Mouse (Mus musculus): ENCODE data around the gene Kif26a.

The Kif26a gene

DNA sequence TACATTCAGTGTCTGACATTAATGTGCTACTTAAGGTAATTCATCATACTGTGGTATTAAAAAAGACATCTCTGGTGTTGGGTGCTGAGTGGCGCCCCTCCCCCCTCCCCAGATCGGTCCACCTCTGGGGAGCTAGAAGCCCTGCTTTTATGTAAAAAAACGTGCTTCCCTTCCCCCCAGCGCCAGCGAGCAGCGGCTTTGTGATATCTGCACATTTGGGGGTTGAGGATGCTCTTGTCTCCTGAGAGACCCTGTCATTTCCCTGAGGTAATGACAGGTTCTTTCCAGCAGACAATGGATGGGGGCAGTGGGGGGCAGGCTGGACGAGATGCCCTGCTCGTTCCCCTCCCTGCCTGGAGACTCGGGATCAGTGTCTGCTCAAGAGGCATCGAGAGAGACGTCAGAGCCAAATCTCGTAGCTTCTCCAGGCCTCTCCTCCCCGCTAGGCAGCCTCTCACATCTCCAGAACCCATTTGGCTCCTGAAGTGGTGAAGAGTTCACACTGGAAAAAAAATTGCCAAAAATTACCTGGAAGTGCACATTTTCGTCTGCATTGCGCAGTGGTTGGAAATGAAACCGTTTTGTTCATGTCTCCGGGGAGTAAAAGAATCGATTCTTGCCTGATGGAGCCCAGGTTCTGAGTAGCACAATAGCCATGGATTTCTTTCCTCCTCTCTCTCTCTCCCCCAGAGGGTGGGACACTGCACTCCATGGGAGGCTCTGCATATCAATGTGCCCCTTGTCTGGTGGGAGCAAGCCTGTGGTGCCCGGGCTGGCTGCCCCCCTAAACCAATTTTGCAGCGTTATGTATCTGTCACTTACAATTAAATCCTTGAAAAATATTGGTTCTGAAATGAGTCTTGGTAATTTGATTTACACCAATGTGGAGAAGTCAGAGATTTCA lies 24.9 kb downstream of the Kif26a start:
- no peak for DNase-seq

DNA sequence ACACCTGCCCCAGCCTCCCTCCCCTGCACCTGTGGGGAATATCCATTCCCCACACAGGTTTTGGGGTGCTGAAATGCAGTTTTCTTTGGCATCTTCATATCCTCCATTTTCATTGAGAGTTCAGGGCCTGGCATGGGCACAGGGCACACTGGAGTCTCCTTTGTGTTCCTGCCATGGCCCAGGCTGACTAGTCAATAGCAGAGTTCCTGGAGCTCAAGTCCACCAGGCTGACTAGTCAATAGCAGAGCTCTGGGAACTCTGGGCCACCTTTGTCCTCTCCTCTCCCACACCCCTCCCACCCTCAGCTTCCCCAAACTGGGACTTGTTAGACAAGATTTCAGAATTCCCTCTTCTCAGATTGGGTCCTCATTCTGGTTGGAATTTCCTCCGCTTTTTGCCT lies 25.6 kb downstream of the Kif26a start:
- no peak for DNase-seq

DNA sequence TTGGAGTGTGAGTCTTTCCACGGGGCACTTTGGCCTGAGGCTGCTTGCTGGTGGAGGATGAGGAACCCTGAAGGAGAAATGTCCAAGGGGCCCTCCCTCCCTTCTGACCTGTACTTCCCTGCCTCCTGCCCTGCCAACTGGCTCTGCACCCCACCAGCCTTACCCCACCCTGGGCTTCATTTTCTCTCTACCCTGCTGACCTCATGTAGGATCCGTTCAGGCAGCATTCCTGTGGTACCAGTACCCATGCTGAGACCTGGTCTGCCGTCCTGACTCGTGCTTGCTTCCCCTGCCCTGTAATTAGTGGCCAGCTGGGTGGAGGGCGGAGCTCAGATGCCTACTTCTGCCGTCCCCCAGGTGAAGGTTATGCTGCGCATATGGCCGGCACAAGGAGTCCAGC lies 26.2 kb downstream of the Kif26a start:
- DNase-seq: no peak

DNA sequence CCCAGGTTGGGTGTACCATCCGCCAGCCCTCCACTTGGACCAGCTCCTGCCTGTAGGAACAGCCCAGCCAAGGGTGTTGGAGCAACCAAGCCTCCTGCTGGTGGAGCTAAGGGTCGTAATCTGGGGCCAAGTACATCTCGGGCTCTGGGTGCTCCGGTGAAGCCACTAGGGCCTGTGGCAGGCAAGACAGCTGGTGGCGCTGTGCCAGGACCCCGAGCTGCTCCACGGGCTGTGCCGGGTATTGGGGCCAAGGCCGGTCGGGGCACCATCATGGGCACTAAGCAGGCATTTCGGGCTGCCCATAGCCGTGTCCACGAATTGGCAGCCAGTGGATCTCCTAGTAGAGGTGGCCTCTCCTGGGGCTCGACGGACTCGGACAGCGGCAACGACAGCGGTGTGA lies 31.7 kb downstream of the Kif26a start:
- no peak for DNase-seq

DNA sequence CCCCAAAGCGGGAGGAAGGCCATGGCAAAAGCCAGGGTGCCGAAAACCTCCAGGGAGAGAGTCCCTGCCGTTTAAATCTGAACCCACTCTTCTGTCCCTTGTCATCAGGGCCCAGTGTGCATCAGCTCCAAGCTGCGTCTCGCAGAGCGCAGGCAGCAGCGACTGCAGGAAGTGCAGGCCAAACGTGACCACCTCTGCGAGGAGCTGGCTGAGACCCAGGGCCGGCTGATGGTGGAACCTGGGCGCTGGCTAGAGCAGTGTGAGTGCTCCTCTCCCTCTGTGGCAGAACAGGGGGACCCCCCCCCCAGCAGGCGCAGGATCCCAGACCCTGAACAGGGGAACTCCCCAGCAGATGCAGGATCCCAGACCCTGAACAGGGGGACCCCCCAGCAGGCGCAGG lies 33.7 kb downstream of the Kif26a start:
- no peak for DNase-seq

DNA sequence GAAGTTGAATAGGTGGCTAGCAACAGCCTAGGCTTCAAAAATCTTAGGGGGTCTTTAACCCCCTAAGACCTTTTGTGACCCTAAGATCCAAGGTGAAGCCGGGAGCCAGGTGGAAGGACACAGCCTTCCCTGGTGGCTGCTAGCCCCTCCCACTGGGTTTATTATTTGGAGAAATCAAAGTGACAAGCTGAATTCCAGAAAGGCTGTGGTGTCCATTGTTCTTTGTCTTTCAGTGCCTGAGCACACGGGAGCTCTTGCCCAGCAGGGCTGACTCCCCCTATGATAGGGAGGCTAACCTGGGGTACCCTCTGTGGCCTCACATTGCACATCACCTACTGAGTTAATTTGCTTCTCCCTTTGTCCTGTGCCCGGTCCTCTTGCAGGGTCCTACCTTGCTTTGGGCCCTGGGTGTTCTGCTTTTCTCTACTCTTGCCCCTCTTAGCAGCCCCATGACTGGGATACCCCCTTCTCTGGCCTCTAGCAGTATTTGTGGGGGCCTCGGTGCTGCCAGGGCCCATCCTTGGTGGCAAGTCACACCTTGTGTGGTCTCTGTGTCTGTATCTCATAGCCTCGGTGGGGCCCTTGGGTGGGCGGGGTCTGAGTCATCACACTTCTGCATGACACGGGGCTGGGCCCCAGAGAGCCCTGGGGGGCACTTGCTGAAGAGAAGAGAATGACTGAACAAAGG lies 36.1 kb downstream of the Kif26a start:
- DNase-seq: no peak

DNA sequence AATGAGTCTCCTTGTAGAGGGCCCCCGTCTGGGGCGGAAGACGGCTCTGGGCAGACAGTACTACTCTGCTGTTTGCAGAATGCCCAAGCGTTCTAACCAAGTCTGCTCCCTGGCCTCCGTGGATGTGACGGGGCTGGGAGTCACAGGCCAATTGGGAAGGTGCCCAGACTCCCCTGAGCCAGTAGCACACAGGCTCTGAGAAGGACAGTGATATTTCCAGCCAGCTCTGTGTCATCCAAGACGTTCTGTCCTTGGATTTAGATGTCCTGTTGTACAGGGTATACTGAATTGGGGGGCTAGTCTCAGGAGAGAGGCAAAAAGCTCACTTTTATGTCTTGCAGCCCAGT lies 36.6 kb downstream of the Kif26a start:
- no peak for DNase-seq

DNA sequence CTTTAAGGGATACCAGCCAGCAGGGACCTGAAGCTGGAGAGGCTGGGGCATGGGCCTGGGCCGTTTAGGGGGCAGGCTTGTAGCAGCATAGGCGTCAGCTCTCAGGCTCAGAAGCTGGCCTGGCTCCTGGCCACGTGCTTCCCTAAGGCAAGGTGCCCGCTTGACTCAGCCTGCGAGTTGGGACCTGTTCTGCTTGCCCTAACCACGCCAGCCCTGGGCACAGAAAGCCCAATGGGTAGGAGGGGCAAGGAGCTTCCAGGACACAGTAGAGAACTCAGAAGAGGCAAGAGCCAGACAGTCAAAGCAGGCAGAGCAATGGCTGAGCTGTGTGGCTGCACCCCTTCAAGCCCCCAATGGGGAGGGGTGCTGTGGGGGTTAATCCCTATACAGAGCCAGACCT lies 37.7 kb downstream of the Kif26a start:
- DNase-seq: no peak

DNA sequence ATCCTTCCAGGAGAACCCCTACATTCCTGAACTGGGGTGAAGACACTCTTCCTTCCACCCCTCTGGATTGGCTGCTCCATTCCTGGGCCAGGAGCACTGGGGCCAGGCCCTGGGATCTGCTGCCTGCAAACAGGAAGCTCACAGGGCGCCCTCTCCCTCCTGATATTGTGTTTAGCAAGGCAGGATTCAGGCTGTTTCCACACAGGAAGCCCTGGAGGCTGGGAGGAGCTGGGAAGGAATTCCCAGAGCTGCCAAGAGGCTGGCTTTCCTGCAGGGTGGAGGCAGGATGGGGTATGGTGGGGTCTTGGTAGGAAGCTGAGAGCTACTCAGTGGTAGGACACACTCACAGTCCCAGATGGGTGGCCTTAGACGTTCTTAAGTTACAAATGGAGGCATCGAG lies 38.4 kb downstream of the Kif26a start:
- DNase-seq: no peak

DNA sequence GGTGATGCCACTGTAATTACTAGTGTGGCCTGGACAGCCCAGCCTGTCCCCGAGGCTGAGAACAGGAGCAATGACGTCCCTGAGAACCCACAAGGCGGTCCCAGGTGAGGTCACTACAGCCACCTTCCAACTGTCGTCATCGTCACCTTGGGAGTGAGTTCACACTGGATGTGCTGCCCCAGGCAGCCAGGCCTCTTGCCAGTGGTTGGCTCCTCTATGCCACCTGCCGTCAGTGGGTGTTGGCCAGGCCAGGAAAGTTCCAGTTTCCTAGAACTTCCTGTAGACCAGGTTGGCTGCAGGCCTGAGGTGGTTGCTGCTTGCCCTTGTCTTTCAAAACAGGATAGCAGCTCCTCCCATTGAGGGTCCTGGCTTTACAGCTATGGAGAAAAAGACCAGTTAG lies 40.9 kb downstream of the Kif26a start:
- no peak for DNase-seq

DNA sequence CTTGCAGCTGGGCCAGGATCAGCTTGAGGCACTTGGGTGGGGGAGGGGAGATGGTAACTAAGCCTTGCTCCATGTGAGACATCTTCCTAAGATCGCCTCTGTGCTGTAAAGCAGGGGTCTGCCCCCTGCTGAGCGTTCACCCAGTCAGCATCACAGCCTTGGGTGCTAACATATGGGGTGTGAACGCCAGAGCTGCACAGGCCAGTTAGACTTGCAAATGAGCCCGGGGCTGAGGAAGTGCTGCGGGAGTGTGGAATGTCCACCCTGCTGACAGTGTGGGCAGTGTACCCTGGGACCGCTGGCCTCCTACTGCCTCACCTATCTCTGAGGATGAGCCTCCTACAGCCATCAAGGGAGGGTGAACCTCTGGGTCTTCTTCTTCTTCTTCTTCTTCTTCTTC lies 45.7 kb downstream of the Kif26a start:
- no peak for DNase-seq

DNA sequence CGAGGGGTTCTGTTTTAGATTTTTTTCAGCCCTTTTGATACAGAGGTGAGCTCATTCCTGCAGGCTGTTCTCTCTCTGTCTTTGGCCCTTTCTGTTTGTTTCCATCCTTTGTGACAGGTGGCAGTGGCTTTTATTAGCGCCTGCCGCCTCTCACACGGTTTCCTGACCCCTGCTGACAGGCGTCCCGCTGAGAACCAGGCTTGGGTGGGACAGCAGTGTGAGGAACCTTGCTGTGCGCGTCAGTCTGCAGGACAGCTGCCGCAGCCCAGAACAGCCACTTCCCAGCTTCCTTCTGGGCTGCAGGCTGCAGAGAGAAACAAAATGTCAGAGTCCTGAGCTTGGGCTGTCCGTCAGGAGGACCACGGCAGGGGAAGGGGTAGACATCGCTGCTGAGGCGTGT lies 49.0 kb downstream of the Kif26a start:
- no peak for DNase-seq

DNA sequence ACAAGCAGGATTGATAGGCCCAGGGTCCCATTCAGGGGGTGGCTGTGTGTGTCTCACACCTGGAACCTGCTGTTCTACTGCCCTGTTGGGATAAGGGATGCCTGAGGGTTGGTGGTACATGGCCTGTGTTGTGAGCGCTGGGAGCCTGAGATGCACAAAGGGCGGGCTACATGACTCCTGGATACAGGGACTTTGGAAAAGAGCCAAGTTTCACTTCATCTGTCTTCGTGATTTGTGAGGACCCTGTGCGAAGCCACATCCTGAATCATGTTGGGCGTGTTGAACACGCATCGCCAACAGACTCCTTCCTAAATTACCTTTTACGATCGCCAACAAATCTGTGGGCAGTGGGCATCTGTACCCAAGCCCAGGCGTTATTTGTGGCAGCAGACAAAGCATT lies 50.6 kb downstream of the Kif26a start:
- DNase-seq: no peak

DNA sequence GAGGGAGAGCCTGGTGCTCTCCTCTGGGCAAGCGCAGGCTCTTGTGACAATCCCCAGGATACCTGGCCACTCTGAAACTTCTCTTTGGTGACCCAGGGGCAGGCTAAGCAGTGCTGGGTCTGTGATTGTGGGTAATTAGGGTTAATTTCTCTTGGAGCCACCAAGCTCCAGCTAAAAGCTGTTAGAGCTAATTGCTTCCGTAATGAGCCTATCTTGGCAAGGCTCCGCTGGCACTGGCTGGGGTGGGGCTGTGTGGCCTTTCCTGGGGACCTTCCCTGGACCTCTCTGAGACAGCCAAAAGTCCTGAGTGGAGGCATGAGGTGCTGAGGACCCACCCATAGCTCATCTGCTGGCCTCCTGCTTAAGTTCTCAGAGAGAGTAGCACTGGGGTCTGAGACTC lies 53.4 kb downstream of the Kif26a start:
- DNase-seq: no peak

DNA sequence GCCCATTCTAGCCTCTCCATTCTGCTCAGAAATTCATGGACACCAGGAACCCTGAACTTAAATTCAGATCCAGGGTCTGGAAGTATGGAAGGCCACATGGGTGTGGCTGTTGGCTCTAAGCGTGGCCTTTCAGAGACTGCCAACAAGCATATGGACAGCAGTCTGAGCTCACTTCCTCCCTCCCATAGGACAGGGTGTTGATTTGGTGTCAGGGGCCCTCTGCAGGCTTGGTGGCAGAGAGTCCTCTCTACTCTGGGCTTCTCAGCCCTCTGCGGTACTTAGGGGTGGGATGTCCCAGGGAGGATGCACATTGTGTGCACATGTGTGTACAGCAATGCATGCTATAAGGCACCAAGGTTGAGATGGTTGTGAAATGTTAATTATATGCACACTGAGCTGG lies 54.0 kb downstream of the Kif26a start:
- DNase-seq: no peak

DNA sequence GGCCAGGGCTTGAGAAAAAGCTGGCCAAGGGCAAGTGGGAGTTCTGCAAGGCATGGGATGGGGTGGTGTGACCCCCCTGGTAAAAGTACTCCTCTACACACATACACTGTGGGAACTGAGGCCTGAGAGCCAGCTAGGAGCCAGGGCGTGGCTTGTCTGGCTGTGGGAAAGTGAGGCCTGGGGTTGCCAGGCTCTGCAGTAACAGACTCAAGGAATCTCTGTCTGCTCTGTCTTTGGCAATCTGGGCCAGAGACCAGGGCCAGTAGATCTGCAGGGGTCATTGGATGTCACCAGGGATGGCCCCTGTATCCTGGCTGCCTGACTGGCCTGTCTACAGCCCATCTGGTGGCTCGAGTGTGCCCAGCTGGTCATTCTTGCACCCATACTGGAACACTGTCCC lies 61.2 kb downstream of the Kif26a start:
- DNase-seq: peak; percentile 7

DNA sequence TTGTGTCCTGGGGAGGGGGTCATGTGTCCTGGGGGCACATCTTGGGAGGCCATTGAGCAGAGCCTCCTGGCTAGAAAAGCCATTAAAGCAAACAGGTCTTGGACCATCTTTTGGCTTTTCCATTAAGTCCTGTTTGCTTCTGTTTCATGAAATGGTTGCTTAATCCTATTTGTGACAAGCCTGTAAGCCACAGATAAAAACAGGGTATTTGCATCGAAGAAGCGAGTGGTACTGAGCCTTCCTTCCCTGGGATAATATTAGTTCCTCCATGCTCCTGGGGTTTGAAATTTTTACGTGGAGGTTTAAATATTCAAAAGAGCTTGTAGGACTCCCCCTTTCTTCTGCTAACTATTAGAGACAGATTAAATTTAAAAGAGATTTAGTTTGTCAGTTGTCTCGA lies 61.7 kb downstream of the Kif26a start:
- no peak for DNase-seq

DNA sequence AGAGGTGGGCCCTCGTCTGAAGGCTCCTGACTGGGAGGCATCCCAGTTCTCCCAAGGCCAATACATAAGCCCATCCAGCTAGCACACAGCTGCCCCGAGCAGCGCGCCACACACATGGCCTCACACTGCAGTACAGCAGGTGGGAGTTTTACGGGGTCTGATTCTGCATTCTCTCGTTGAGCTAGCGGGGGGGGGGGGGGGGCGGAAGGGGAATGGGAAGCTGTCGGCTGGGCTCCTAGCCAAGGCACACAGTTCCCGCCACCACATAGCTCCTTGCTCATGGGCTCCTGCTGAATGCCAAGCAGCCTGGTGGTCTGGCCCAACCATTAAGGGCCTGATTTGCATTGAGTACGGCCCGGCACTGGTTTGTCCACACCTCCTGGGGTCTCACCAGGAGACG lies 64.6 kb downstream of the Kif26a start:
- DNase-seq: no peak

DNA sequence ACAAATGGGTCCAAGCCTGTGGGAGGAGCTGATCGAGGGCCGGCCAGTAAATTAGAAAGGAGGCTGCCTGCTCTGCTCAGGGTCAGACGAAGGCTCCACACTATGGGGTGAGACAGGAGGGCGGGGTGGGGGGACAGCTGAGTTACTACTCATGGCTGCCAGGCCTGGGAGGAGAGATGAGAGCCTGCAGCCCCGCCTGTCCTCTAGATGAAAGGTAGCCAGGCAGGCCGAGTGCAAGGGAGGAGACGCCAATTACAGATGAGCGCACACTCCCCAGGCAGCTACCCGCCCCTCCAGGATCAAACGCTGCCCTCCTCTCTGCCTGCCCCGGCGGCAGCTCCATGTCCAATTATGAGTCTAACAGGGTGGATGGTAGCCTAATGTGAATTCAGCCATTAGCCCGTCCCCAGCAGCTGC lies 68.4 kb downstream of the Kif26a start:
- no peak for DNase-seq

DNA sequence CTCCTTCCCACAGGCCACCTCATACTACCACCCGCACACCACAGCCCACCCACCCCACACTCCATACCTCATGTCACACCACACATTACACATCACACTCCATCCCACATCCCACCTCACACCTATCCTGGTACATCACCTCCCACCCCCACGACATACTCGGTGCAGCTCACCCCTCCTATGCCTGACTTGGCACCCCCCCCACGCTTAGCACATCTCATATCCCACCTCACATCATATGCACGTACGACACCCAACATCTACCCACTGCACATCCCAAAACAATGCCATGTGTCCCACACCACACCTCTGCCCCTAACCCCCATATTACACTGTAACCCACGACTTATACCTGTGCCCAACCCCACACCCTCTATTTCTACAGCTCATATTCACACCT lies 69.5 kb downstream of the Kif26a start:
- no peak for DNase-seq

DNA sequence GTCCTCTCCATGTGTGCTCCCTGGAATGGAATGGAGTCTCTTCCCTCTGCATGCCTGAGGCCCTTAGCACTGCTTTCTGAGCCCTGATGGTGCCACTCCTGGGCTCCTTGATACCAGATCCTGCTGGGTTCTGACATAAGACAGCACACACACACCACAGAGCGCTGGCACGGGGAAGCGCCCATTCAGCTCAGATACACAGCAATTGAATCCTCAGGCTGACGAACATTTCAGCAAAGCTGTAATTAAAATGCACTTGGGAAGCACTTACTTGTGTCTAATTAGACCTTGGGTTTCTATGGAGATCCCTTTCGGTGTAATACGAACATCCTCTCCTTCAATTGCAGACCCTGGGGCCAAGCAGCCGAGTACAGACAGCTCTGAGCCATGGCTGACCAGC lies 71.0 kb downstream of the Kif26a start:
- no peak for DNase-seq

DNA sequence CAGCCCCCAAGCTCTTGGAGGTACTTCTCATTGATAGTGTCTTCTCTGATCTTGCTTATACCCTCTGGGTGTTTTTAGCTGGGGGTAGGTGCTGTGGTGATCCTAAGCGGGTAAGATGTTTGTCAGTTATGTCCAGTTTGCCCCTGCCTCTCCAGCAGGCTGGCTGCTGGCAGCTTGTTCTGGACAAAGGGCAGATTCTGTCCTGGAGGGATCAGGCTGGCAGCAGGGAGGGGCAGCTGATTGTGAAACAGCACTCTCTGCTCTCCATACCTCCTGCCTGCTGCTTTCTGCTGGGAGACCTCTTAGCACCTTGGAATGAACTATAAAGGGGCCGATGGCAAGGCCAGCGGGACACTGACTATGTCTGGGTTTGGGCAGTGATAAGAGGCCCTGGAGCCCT lies 71.7 kb downstream of the Kif26a start:
- no peak for DNase-seq

DNA sequence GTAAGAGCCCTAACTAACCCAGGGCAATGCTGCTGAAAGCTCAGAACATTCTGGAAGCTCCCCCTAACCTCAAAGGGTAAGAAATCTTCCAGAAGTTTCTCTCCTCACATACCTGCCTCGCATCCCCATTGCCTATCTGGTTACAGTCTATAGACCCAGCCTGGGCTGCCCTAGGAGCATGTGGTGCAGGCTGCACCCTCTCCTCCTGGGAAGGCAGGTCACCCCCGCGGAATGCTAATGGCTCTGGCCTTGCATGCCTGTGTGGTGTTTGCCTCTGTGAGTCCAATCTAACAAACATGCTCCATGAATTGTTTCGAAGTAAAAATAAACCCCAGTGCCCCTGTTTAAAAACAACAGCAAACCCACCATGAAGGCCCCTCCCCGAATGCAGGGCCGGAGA lies 75.3 kb downstream of the Kif26a start:
- no peak for DNase-seq

DNA sequence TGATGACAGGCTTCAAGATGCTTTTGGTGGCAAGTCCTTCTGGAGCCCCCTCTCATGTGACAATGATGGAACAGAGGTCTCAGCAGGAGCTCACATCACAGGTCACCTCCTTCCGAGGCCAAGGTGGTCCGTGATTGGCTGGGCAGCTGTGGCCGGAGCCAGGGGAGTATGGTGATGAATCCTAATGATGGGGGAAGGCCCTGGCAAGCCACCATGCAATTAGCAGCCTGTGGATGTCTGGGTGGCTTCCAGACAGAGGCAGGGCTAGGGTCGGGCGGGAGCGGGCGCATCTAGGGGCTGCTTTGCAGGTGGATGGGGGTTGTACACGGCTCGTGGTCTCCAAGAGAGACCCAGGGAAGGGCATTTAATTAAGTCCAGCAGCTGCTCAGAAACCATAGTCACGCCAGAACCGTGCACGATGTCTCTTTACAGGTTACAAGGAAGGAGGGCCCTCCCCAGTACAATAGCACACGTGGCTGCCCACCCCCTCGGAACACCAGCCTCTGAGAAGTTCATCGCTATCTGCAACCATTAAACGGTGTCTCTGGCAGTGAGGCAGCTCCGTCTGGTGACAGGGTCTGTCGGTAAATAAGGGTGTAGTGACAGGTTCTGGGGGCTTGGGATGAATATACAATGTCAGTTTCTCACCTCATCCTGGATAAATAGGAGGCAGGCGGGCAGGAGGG lies 75.9 kb downstream of the Kif26a start:
- no peak for DNase-seq

Data from cerebellum, adult 9-10 months (tissue).